Mouse (Mus musculus): Measurements from ENCODE around the gene Olfr630.
"Not testable (repeated sequence)": the region's sequence is repeated elsewhere in the genome, so short reads cannot be mapped to it uniquely, and the experiment has no call there.

Gene Olfr630

DNA sequence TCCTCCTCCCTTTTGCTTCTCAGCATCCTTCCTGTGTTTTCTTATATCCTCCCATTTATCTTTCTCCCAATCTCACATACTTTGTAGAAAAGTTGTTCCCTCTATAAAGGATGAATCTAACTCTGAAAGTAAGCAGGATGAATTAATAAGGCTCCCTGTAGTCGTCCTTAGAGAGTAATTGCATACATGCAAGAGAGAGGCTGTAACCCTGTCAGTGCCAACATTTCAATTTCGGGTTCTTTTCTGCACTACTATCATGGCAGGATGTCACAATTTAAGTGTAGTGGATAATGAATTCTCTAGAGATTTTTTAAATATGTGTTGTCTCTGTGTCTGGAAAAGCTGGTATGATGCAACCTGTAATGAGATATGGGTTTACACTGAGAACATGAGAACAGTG, at the start of gene Olfr630:
Olfr630 (minus strand) TSS at position 101 of the 400 bp plus-strand sequence.
- no peak for DNase-seq (ENCODE audit: low spot score)

DNA sequence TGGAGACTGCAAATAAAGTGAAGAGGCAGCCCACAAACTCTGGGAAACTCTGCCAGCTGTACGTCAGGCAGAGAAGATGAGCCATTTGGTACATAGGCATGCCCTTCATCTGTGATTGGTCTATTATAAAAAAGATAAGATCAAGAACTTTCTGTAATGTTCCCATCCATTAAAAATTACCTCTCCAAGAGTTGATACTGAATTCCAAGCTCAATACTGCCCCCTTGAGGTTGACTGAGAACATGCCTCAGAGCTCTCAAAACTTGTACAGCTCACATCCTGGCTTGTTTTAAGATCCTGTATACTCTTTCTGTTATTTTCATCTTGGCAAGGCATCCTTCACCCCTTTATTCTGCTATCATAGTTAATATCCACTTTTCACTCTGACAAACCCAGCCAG, 49.7 kb upstream of the Olfr630 start:
- no peak for DNase-seq (ENCODE audit: low spot score)

GRCm38 (mm10) chr7:103792669-103793388, 35.7 kb upstream of the Olfr630 start:
- no peak for DNase-seq (ENCODE audit: low spot score)

- DNase-seq (ENCODE audit: low spot score): no peak
Measured at GRCm38 (mm10) chr7:103791721-103792120, 34.6 kb upstream of the Olfr630 start, which contains the start of gene Olfr67. Olfr67 (minus strand) TSS chr7:103791821.

DNA sequence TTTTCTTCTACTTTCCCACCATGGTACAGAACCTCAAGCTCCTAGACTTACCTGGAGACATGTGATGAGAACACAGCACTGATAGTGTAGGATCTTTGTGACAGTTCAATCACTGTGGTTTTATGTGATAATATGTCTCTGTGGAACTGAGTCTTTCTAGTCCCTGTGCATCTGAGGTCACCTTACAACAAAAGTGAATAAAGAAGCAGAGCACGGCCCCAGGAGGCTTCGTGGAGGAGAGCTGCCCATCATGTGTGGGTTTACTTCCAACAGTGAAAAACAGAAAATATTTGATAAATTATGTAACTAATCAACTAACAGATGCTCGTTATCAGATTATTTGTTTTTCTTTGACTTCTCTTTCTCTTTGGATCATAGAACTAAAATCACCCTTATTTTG, 22.5 kb upstream of the Olfr630 start, which contains the start of gene Olfr68:
Olfr68 (minus strand) TSS at position 101 of the 400 bp plus-strand sequence.
- DNase-seq (ENCODE audit: low spot score): no peak

DNA sequence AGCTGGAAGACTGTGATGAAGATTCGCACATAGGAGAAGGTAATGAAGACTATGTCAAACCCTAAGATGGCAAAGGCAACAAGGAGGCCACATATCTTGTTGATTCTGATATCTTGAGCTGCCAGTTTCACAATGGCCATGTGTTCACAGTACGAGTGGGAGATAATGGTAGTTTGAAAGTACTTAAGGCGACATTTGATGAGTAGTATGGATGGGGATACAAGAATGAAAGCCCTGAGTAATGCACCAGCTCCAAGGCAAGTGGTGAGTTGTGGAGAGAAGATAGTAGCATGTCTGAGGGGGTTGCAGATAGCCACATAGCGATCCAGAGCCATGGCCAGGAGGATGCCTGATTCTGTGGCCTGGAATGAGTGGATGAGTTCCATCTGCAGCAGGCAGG, 20.5 kb upstream of the Olfr630 start:
- not testable (repeated sequence) for DNase-seq (ENCODE audit: low spot score)

- DNase-seq (ENCODE audit: low spot score): no peak
Measured at GRCm38 (mm10) chr7:103771494-103771893, 14.4 kb upstream of the Olfr630 start, which contains the start of gene Olfr69. Olfr69 (minus strand) TSS chr7:103771594.

GRCm38 (mm10) chr7:103767687-103768086, 10.6 kb upstream of the Olfr630 start:
- not testable (repeated sequence) for DNase-seq (ENCODE audit: low spot score)

GRCm38 (mm10) chr7:103762212-103762611, 5.1 kb upstream of the Olfr630 start:
- DNase-seq (ENCODE audit: low spot score): not testable (repeated sequence)

DNA sequence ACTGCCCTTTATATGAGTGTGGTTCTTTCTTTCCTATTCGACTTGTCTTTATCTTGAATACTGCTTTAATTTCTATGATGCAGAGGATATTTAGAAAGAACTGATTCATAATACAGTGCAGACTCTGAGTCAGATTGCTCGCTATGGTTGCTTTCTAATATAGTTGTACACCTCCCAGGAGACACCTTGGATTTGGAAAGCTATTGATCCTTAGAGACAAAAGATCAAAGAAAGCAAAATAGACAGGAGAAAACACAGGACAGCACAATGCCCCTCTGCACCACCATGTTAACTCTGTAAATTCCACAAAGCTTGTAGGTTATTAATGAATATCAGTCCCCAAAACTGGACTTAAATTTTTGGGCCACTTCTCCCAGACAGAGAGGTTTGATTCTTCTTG, 12.3 kb downstream of the Olfr630 start, which contains the start of gene Olfr629:
Olfr629 (minus strand) TSS at position 101 of the 400 bp plus-strand sequence.
- no peak for DNase-seq (ENCODE audit: low spot score)

- DNase-seq (ENCODE audit: low spot score): no peak
Measured at GRCm38 (mm10) chr7:103730074-103730473, 27.1 kb downstream of the Olfr630 start, which contains the start of gene Olfr628. Olfr628 (plus strand) TSS chr7:103730374.

DNA sequence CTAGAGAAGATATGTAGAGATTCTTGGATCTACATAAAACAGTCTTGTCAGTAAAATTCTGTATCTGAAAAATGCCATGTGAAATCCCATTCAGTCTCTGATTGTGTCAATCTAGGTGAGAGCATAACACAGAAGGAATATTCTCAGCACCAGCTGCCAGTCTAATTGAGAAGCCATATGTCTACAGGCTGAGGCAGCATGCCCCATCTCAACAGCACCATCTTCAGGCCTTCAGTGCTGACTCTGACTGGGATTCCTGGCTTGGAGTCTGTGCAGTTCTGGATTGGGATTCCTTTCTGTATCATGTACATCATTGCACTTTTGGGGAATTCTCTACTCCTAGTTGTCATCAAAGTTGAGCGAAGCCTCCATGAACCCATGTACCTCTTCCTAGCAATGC, 40.7 kb downstream of the Olfr630 start:
- not testable (repeated sequence) for DNase-seq (ENCODE audit: low spot score)

DNA sequence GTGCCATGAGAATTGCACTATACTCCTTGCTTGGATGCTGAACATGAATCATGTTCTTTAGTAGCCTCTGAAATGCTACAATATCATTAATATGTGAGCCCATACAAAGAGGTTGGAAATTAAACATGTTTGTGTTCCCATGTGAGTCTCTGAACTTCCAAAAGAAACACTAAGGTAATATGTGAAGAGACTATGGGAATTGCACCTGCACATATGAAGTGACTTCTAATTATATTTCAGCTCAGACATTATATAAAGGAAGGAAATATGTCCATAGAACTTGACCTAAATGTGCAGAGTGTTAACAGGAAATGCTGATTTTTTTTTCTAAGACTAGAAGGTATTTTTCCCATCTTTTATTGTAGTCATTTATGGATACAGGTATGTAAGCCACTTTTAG, 42.8 kb downstream of the Olfr630 start, which contains the start of gene Olfr243:
Olfr243 (plus strand) TSS at position 301 of the 400 bp plus-strand sequence.
- no peak for DNase-seq (ENCODE audit: low spot score)

DNA sequence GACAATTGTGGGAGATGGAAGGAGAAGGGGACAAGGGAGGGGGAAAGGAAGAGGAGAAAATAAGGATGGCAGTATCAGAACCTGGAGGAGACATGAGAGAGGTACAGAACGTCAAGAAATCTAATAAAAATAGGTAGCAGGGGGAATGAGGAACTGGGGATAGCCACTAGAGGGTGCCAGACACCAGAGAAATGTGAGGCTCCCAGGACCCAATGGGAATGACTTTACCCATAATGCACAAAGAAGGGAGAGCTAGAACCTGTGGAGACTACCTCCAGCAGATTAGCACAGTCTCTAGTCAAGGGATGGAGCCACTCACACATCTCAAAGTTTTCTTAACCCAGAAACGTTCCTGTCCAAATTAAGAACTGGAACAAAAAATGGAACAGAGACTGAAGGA, 45.1 kb downstream of the Olfr630 start:
- DNase-seq (ENCODE audit: low spot score): no peak
